Mouse (Mus musculus) brain, adult 2 months (tissue): ENCODE measurements at regions not wholly inside any gene's neighbourhood (a gene's known extent, or its start where the extent isn't known, plus 50 kb on each side); places are given as distances from the start of the nearest gene placed in this dataset.
A peak's percentile ranks its signal among the peaks of the same experiment; 100 is the strongest.

Experiments used
- DNase-seq: peaks from one replicate; pipeline ENCODE4 v3.0.0; 2011; ENCODE audit warnings: low read depth, low spot score

- DNase-seq = no peak
These were observed 1536.7 kb upstream of the Flrt2 start for GRCm38 (mm10) chr12:94155110-94155858.

- peak; percentile 3 for DNase-seq
These were observed 1509.7 kb upstream of the Flrt2 start for GRCm38 (mm10) chr12:94182358-94182757.

DNA sequence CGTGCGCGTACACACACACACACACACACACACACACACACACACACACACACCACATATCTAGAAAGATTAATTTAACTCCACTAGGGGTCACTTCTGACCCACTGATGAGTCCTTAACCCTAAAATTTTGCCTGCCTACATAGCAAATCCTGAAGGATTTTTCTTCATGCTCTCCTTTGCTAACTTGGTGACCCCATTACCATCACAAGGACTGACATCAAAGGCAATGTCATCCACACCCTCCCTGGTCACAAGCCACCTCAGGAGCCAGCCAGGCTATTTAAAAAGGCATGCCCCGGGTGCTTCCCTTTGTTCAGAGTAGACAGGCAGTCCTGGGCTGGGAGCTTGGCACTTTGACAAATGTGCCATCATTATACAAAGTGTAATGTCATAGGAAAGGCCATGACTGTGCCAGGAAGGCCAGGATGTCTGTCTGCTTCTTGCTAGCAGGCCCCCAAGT, 1501.4 kb upstream of the Flrt2 start:
- peak; percentile 8 for DNase-seq

DNA sequence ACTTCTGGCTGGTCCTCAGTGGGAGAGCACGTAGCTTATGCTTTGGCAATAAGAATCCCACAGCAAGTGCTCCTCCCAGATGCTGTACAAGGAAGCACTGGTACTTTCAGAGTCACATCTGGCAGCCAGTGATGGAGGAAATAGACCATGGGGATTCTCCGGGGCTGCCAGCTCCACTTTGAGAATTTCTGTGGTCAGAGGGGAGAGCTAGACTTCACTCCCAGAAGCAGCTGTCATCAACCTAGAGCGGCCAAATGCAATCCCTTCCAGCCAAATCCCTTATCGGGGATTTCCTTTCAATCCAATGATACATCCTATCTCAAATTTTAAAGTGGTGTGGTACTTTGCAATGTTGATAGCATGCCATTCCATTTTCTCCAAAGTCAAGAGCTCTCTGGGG, 1474.1 kb upstream of the Flrt2 start:
- DNase-seq = no peak

DNA sequence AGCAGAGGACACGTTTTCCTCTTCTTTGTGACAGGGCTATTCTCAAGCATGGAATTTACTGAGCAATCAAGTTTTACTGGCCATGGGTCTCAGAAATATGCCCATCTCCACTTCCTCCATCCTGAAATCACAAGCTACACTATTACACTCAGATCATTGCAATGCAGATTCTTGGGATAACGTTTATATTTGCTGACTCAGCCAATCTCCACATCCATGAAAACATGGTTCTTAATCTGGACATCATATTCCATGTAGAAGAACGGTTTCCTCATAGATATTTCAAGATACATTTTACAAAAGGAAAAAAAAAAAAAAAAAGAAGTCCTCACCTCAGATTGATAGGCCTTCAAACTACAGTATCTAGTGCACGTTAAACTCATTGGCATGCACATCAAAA, 1462.1 kb upstream of the Flrt2 start:
- DNase-seq = no peak

DNA sequence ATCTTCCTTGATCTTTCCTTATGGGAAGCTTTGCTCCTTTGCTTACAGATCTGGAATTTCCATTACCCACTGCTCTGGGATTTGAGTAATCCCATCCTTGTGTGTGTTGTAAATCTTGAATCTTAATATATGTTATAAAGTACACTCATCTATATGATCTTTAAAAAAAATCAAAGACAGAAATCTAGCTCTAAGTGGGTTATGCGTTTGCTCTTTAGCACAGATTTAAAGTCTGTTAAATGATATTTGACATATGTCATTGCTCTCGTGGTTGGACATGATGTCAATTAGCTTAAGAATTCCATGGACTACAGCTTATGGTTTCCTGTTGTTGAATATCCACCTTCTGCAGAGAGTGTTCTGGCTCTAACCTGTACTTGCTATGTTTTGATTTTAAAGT, 1446.7 kb upstream of the Flrt2 start:
- DNase-seq = no peak

DNA sequence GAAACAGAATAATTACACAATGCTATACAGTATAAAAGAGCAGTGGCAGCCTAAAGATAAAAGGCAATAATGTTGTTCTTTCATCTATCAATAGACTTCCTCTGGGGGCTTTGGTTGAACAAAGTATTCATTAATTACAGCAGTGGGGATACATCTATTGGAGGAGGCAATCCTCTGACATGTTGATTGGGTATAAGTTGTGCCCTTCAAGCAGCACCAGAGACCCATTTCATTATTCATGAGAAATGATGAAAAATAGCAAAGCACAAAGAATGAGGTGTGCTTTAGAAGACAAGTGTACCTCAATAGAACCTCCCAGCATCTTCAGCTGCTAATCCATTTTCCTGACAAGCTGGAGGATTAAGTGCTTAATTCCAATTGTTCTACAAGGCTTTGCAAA, 1444.7 kb upstream of the Flrt2 start:
- DNase-seq = no peak

- DNase-seq = no peak
These were observed 1438.9 kb upstream of the Flrt2 start for GRCm38 (mm10) chr12:94252957-94253633.

DNA sequence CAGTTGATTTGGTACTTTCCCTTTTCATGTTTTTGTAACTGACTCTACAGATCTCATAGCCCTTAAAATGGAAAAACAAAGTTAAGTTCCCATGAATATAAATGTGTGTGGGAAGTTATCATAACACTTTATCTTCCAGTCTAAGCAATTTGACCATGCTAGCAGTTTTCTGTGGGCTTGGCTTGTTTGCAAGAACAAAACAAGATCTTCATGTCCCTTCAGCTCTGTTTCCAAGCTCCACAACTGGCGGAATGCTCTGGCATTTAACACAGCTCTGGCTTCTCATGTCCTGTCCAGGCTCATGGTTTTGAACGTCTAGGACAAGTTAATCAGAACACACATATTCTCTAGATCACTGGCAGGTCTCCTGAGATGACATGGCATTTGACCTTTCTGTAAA, 1411.1 kb upstream of the Flrt2 start:
- peak; percentile 38 for DNase-seq

DNA sequence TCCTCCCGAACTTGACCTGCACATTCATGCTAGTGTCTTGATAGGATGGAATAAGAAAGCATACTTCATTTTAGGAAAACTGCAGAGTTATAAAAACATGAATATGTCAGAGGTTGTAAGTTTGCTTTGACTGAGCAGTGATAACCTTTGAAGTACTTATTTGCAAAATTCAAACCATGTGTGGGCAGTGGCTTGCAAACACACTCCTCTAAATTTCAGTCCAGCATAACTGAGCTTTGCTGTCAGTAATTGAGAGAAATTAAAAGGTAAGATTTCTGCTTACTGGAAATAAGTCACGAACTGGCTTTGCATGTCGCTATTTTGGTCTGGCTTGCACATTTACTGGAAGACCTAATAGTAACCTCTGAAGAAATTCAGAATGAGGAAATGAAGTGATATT, 1409.1 kb upstream of the Flrt2 start:
- DNase-seq = no peak

- DNase-seq = no peak
These were observed 1408.5 kb upstream of the Flrt2 start for GRCm38 (mm10) chr12:94283572-94283971.

DNA sequence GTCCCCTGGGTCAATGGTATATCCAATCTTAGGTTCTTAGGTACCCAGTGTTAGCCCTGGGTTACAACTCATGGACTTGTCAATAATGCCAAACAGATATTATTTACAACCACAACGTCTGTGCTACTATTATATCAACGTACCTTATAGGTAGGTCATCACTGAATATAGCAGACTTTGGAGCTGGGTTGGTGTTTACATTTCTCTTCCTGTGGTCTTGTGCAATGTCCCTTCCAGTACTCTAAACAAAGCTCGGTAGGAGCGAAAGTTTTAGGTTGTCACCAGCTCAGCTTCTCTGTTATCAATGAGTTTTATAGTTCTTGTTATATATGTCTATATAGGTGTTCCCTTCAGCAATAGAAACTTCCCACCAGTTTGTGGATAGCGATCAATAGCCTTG, 1394.2 kb upstream of the Flrt2 start:
- no peak for DNase-seq

- no peak for DNase-seq
These were observed 1359.7 kb upstream of the Flrt2 start for GRCm38 (mm10) chr12:94332351-94332750.

DNA sequence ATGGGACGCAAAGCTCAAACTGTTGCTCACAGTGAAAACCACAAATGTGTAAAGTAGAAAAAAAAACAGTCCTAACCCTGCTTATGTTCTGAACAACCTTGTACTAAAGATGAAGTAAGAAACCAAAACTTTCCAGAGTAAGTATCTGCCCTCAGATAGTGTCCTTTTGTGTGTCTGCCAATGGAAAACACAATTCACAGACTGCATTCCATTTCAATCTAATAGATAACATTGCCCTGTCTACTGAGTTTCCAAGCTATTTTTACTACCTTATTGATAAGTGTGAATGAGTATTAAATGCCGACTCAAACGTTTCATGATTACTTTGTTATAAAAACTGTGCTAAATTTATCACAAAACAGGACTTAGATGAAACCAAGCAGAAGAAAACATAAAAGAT, 1357.4 kb upstream of the Flrt2 start:
- no peak for DNase-seq

GRCm38 (mm10) chr12:94349623-94350156, 1342.3 kb upstream of the Flrt2 start:
- no peak for DNase-seq

GRCm38 (mm10) chr12:94364269-94364668, 1327.8 kb upstream of the Flrt2 start:
- DNase-seq = no peak

- no peak for DNase-seq
These were observed 1292.0 kb upstream of the Flrt2 start for GRCm38 (mm10) chr12:94399991-94400390.

DNA sequence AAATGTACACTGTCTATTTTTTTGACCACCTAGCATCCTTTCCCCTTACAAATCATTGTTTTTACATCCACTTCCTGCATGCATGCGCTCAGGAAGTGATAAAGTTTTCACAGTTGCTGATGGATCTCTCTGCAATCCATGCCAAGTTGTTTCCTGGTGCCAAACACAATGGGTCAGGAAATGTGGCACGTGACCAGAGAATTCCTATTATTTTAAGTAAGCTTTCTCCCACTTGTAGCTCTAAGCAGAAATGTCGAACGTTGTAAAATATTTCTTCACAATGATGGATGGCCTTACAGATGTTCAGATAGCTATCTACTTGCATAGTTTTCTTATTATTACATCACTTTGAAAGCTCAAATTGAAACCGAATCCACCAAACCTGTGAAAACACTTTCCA, 1271.1 kb upstream of the Flrt2 start:
- DNase-seq = no peak

DNA sequence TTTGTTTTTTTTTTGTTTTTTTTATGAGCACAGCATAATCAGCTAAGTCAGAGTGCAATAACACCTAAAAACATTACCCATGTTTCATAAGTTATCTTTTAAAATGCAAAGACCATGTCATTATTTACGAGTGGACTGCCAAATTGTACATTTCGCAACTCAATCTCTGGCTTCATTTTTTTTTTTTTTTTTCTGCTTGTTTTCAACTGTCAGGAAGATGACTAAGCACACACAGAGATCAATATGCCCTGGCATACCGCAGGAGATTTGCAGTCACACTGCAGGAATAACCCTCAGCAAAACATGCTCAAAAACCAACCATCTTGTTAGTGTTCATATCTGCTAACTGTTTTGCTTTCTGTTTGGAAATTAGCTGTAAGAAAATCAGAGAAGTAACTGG, 1270.3 kb upstream of the Flrt2 start:
- peak; percentile 3 for DNase-seq

GRCm38 (mm10) chr12:94424340-94424981, 1267.6 kb upstream of the Flrt2 start:
- DNase-seq = no peak

DNA sequence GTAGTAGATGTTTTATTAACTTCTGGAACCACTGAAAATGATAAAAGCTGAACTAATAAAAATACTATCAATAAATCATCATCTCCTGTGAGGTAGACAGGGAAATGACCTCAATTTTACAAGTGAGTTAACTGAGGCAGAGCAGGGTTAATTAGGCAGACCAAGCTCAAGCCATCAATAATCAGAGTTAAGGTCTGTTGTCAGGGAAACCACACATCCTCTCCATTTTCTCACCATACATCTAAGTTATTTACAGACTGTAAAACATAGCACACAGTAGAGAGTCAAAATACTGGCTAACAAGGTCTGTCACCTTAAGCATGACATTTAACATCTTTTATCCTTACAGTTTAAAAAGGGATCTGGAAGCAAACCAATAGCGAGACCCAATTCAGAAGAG, 1242.5 kb upstream of the Flrt2 start:
- no peak for DNase-seq

- DNase-seq = no peak
These were observed 1224.0 kb upstream of the Flrt2 start for GRCm38 (mm10) chr12:94468027-94468426.

DNA sequence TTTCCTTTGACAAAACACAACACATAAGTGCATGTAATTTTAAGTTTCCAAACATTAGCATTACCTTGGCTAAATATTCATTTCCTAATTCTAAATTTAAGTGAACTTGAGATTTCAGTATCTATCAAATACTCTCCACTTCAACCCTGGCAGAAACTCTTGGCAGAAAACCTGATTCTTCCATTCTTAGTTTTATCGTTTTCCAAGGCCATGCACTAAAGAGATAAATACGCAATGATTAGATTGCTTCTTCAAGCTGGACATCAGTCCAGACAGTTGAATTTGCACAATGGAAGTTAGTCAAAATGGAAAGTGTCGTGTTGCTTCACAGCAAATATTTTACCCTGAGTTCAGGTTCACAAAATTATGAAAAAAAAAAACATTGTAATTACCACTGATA, 1223.4 kb upstream of the Flrt2 start:
- no peak for DNase-seq
